Mouse (Mus musculus) T-helper 2 cell (primary cell): Measurements from ENCODE around the gene Pex5l.

Experiments used
- in situ Hi-C: fragments of 300-600 bp; cut with MboI, MseI; formaldehyde crosslinking; loops from one replicate; pipeline ENCODE4 v1.15.1; 2025; ENCODE audit warnings: high pct_unique_total_duplicates

Pex5l gene

GRCm38 (mm10) chr3:32947486-32947885 lies 195.6 kb downstream of the Pex5l start:
- in situ Hi-C loops = no loop called here

GRCm38 (mm10) chr3:32939802-32940501 lies 203.1 kb downstream of the Pex5l start:
- in situ Hi-C loops = no loop called here

- in situ Hi-C loops = no loop called here
Measured at GRCm38 (mm10) chr3:32924168-32924567, 218.9 kb downstream of the Pex5l start.

- in situ Hi-C loops = no loop called here
Measured at GRCm38 (mm10) chr3:32910071-32910551, 232.9 kb downstream of the Pex5l start.

GRCm38 (mm10) chr3:32908400-32908799 lies 234.6 kb downstream of the Pex5l start:
- in situ Hi-C loops = no loop called here

GRCm38 (mm10) chr3:32905850-32906779 lies 236.9 kb downstream of the Pex5l start:
- in situ Hi-C loops = no loop called here

GRCm38 (mm10) chr3:32904599-32904998 lies 238.4 kb downstream of the Pex5l start:
- in situ Hi-C loops = no loop called here

- in situ Hi-C loops = no loop called here
Measured at GRCm38 (mm10) chr3:32903462-32903861, 239.6 kb downstream of the Pex5l start.
